Mouse (Mus musculus) hindlimb bud, embryonic 11.5 days (tissue): Measurements from ENCODE around the gene Asb16.

ENCODE experiments used
- DNase-seq: peaks from one replicate; pipeline ENCODE4 v3.0.0-alpha.2; 2012; ENCODE audit warnings: low read depth, low spot score; ENCODE audit errors: extremely low spot score

The Asb16 gene

GRCm38 (mm10) chr11:102309821-102310617 is 41.5 kb downstream of the Asb16 start:
- DNase-seq: no peak

GRCm38 (mm10) chr11:102310768-102311695 is 42.5 kb downstream of the Asb16 start:
- DNase-seq: no peak

- no peak for DNase-seq
These were observed 43.4 kb downstream of the Asb16 start for GRCm38 (mm10) chr11:102311966-102312365.

- DNase-seq: no peak
These were observed 44.0 kb downstream of the Asb16 start for GRCm38 (mm10) chr11:102312586-102312985.

GRCm38 (mm10) chr11:102314321-102314720 is 45.8 kb downstream of the Asb16 start:
- DNase-seq: no peak

- no peak for DNase-seq
These were observed 47.4 kb downstream of the Asb16 start for GRCm38 (mm10) chr11:102315690-102316571.

- no peak for DNase-seq
These were observed 48.2 kb downstream of the Asb16 start for GRCm38 (mm10) chr11:102316572-102317297.

GRCm38 (mm10) chr11:102317298-102317900 is 48.9 kb downstream of the Asb16 start:
- no peak for DNase-seq

- DNase-seq: no peak
These were observed 49.5 kb downstream of the Asb16 start for GRCm38 (mm10) chr11:102317901-102318575.

- DNase-seq: no peak
These were observed 50.2 kb downstream of the Asb16 start for GRCm38 (mm10) chr11:102318576-102319409.

GRCm38 (mm10) chr11:102319410-102319792 is 50.9 kb downstream of the Asb16 start, which contains the start of gene Ubtf:
Gene Ubtf, minus strand, starts transcription at chr11:102319742.
- DNase-seq: no peak

GRCm38 (mm10) chr11:102319941-102320685 is 51.6 kb downstream of the Asb16 start:
- no peak for DNase-seq

GRCm38 (mm10) chr11:102320686-102321005 is 52.1 kb downstream of the Asb16 start:
- DNase-seq: no peak

- no peak for DNase-seq
These were observed 53.4 kb downstream of the Asb16 start for GRCm38 (mm10) chr11:102321931-102322330.

GRCm38 (mm10) chr11:102323516-102323915 is 55.0 kb downstream of the Asb16 start:
- no peak for DNase-seq

- DNase-seq: no peak
These were observed 58.7 kb downstream of the Asb16 start for GRCm38 (mm10) chr11:102327250-102327649.

- no peak for DNase-seq
These were observed 59.3 kb downstream of the Asb16 start for GRCm38 (mm10) chr11:102327839-102328238.
